Mouse (Mus musculus): ENCODE results near the gene Dclk2.

The Dclk2 gene

GRCm38 (mm10) chr3:86920343-86921083, at the start of gene Dclk2:
TSS of gene Dclk2 (minus strand) at chr3:86920852.
- no peak; the same call in 1 of the 2 replicates for TF ChIP-seq GATA4 (IDR thresholded peaks at IDR 0.05; ENCODE audit: insufficient replicate concordance, low read length)

DNA sequence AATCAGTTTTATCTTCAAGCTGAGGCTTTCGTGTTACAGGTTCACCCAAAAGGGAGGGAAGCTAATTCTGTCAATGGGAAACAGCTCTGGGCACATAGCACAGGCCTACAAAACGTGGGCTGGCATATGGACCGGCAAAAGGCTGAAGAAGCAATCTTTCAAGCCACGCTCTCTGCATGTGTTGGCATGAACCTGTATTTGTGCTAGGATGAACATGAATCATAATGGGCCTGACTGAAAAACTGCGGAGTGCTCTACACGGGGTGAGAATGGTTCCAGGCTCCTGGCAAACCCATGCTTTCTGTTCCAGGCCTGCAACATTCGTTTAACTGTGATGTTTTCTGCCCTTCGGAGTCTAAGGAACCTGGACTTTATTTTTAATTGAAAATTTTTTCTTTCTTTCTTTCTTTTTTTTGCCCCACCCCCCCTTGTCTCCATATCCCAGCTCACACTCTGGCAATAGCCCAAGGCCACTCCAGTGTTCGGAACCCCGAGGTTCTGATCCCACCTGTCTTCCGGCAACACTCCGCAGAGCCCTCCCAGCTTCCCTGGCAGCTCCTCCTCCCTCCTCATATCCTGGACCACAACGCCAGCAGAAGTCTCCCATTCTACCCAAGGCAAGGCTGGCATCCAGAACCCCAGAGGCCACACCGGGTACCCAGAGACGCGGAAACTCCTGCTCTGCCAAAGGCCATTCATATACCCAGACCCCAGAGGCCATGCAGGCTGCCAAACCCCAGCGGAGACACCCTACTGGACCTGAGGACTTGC, 42.2 kb upstream of the Dclk2 start:
- no peak for TF ChIP-seq GATA4 (IDR thresholded peaks at IDR 0.05; ENCODE audit: insufficient replicate concordance, low read length)

DNA sequence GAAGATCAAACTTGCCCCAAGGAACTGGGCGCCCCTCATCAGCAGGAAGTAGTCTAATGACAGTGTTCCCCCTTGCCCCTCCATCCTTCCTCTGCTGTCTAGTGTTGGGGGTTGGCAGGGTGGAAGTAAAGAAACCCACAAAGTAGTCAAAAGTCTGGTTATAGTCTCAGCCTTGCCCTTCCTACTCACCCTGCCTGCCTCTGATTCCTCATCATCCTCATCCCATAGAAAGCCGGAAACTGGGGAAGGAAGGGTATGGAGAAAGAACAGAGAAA, 40.7 kb upstream of the Dclk2 start:
- no peak for TF ChIP-seq GATA4 (IDR thresholded peaks at IDR 0.05; ENCODE audit: insufficient replicate concordance, low read length)

DNA sequence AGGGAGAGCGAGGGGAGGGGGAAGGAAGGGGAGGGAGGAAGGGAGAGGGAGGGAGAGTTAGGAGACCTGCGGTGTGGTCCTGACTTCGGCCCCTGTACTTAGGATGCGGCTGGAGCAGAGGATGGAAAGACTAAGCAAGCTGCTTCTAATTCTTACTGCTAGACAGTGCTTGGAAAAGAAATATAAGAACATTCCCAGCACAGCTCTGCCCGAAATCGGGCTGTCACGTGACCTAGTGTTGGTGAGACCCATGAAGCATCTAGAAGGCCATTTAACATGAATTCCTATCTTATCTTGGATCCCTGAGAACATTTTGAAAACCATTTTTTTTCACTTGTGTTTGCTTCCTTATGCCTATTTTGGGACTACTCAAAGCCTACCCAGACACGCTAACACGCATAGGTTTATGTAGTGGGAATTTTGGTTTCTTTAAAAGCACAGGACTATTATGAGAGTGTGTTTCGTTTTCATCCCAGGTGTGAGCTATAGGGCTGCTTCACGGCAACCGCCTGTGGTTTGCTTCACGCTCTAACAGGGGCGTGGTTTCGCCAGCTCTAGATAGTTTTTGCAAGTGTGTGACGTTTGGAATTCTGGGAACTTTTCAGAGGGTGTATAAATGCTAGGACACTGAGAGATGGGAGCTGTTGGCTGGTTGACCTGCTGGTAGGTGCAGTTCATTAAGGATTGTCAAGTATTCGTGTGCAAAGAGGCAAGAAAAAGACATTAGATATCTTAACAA, 40.2 kb upstream of the Dclk2 start:
- TF ChIP-seq GATA4 (IDR thresholded peaks at IDR 0.05; ENCODE audit: insufficient replicate concordance, low read length), result no peak

DNA sequence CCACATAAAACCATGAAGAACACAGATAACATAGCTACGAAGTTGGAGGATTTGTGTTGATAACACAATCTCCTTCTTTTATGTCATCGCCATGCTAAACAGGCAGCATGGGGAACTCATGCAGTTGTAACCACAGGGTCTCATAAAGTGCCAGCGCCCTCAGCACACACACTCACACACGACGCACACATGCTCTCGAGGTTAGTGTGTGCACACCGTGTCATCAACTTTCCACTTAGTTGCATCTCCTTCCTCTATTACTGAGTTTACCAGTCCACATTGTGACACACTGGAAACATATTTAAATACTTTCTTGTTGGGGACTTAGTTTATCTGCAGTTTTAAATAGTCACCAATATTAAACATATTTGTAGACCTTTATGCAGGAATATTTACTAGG, 38.4 kb upstream of the Dclk2 start:
- no peak for TF ChIP-seq GATA4 (IDR thresholded peaks at IDR 0.05; ENCODE audit: insufficient replicate concordance, low read length)

GRCm38 (mm10) chr3:86955376-86955775, 34.7 kb upstream of the Dclk2 start:
- TF ChIP-seq GATA4 (IDR thresholded peaks at IDR 0.05; ENCODE audit: insufficient replicate concordance, low read length), result no peak

- no peak for TF ChIP-seq GATA4 (IDR thresholded peaks at IDR 0.05; ENCODE audit: insufficient replicate concordance, low read length)
Observed at GRCm38 (mm10) chr3:86954521-86954920, 33.9 kb upstream of the Dclk2 start.

DNA sequence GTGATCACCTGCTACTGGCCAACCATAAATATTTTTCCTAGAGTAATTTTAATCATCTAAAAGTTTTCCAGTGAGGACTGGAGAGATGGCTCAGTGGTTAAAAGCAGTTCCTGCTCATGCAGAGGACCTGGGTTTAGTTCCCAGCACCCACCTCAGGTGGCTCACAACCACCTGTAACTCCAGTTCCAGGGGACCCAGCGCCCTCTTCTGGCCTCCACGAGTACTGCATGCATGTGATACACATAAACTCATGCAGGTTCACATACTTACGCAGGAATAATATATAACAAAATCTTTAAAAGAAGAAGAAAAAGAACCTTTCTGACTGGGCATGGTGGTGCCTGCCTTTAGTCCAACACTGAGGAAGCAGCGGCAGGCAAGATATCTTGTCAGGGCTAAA, 33.2 kb upstream of the Dclk2 start:
- no peak for TF ChIP-seq GATA4 (IDR thresholded peaks at IDR 0.05; ENCODE audit: insufficient replicate concordance, low read length)

DNA sequence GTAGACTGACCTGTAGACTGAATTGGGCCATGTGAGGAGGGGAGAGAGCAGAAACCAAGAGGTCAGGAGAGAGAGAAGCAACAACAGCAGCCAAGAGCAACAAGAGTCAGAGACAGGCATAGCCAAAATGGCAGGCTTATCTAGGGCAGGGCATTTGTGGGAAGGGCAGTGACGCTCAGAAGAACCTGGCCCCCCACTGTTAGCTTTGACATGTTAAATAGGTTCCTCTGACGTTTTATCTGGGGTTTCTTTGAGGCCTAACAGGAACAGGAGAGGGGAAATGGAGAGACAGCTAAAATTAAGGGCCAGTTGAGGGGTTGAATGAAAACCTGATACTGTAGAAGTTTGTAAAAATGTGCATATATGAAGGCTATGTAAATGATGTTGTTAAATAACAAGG, 30.0 kb upstream of the Dclk2 start:
- TF ChIP-seq GATA4 (IDR thresholded peaks at IDR 0.05; ENCODE audit: insufficient replicate concordance, low read length), result no peak

GRCm38 (mm10) chr3:86936254-86936836, 15.7 kb upstream of the Dclk2 start:
- TF ChIP-seq GATA4 (IDR thresholded peaks at IDR 0.05; ENCODE audit: insufficient replicate concordance, low read length), result no peak

DNA sequence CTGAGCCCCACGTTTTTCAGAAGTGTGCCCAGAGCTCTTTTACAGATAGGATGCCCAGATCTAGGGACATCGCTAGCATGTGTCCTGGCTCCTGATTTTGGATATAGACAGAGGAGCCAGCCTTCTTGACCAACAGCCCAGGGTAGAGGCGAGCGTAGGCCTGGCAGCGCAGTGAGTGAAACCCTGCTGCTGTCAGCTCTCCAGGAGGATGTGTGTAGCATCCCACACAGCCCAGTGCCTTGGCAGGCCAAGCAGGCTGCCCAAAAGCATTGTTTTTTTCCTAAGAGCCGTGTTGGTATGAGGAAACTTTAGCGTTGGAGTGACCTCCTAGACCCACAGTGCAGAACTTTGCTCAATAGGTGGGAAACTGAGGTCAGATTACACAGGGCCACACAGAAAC, 12.8 kb upstream of the Dclk2 start:
- TF ChIP-seq GATA4 (IDR thresholded peaks at IDR 0.05; ENCODE audit: insufficient replicate concordance, low read length), result no peak

GRCm38 (mm10) chr3:86923686-86924085, 3.0 kb upstream of the Dclk2 start:
- TF ChIP-seq GATA4 (IDR thresholded peaks at IDR 0.05; ENCODE audit: insufficient replicate concordance, low read length), result no peak

DNA sequence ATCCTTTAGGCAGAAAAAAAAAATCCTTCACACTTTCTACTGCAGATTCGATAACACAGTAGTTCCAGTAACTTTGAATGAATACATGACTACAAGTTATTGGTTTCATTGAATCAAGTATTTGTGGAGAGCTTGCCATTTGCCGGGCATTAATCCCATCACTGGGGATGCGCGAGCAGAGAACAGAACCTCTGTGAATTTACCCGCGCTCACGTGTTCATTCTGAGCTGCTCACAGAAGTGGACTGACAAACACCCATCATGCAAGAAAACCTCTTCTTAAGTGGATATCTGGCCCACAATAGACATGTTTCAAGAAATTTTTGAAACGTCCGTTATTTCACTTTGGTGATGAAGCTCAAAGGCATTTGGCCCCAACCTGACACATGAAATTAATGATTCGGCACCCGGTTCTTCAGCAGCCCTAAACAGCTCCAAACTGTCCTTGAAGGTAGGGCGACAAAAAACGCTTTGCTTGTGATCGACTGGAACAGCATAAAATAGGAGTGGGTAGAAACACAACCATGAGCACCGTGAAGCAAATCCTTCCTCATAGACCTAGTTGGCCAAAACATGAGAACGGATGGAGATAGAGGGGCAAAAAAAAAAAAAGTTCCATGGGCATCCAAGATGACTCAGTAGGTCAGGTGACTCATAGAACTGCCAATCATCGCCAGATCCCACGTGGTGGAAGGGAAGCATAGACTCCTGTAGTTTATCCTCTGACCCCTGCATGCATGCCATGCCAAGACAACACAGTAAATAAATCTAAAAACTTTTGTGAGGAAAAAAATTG, 726 bp upstream of the Dclk2 start:
- no peak for TF ChIP-seq GATA4 (IDR thresholded peaks at IDR 0.05; ENCODE audit: insufficient replicate concordance, low read length)

DNA sequence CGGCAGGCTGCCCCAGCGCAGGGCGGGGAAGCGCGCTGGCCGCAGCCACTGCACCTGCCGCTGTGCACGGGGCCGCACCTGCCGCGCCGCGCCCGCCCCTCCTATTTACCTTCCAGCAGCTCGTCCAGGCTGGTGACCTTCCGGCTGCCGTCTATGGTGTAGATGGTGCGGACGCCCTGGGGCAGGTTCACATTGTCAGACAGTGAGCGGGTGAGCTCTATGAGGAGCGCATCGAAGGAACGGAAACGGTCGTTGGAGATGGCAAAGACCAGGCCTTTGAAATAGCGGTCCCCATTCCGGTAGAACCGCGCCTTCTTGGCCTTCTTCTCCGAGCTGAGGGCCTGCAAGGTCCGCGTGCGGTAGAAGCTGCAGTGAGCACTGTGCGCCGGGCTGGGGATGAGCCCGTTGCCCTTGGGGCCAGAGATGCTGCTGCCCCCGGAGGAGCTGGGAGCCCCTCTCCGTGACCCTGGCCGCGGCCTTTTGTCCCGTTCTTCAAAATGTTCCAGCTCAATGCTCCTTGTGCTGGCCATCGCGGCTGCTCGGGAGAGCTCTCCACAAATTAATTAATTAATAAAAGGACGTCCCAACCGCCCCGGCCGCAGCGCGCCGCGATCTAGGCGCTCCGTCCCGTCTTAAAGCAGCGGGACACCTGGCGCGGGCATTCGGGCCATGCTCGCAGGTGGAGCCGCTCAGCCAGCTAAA, 860 bp downstream of the Dclk2 start:
- TF ChIP-seq GATA4 (IDR thresholded peaks at IDR 0.05; ENCODE audit: insufficient replicate concordance, low read length), result no peak

Data from liver, adult (tissue).